9 mouse cellular contexts compared by ENCODE assay signal in genomic region chr4:150461427-150462189, GRCm38 (mm10).
DNase-seq lines count a peak whose midpoint lies in the region; ATAC-seq and TF ChIP-seq lines count a peak whose summit lies in the region.
"Had no signal": no experiment of that assay in that cellular context is flagged by ENCODE, and none has a peak within 500 bp of the region (broad histone marks: within the 10 kb centered on the region; RNA-seq: fewer than 3 reads in every experiment).

No protein-coding gene starts in this region.

- no peak overlapping the region for H3K4me3 ChIP-seq in layer of hippocampus, adult 2 months
- no peak overlapping the region for H3K4me3 ChIP-seq in olfactory bulb, adult 2 months (ENCODE audit: insufficient read depth, low read depth, low read length)

- TF ChIP-seq POLR2A in olfactory bulb, adult 2 months (IDR thresholded peaks at IDR 0.05; ENCODE audit: insufficient read depth, low read depth, low read length): no peak

- TF ChIP-seq CTCF in layer of hippocampus, adult 2 months (conservative IDR thresholded peaks at IDR 0.05): no peak
- no peak for TF ChIP-seq CTCF in olfactory bulb, adult 2 months (IDR thresholded peaks at IDR 0.05; ENCODE audit: insufficient read depth, low read depth, low read length)

- peak overlapping the region; percentile 54 for H3K27ac ChIP-seq in layer of hippocampus, adult 2 months
- peak overlapping the region; percentile 63; the same call in 1 of the 2 replicates for H3K27ac ChIP-seq in olfactory bulb, adult 2 months (ENCODE audit: insufficient read depth, low read depth, low read length)

- peak; percentile 85 for ATAC-seq in common myeloid progenitor, adult 5-6 weeks (replicated peaks; ENCODE audit: low read depth, poor library complexity, severe bottlenecking)
- ATAC-seq: inflammation-experienced regulatory T-cells, adult 6 months had no signal

- H3K4me1 ChIP-seq in olfactory bulb, adult 2 months (ENCODE audit: control insufficient read depth, insufficient read depth, low read length): peaks cover 15% of the 10 kb centered on the region

- DNase-seq in layer of hippocampus, adult 2 months (ENCODE audit: low spot score in 2 of 2): no peak
- DNase-seq in layer of hippocampus, postnatal 14 days (ENCODE audit: low spot score in 2 of 2): no peak
- DNase-seq in liver: peak; percentile 77
- DNase-seq in adrenal gland, adult 8-10 months: no peak
- DNase-seq in cerebellum, postnatal 10 days: no peak
- DNase-seq in spleen, postnatal 4 days (ENCODE audit: low spot score in 2 of 2): no peak

- WGBS in olfactory bulb, adult 2 months: 30% methylated on average over 6 of the region's 6 CpGs
